Mouse (Mus musculus): Measurements from ENCODE around the gene Gm28053.

Gene Gm28053

DNA sequence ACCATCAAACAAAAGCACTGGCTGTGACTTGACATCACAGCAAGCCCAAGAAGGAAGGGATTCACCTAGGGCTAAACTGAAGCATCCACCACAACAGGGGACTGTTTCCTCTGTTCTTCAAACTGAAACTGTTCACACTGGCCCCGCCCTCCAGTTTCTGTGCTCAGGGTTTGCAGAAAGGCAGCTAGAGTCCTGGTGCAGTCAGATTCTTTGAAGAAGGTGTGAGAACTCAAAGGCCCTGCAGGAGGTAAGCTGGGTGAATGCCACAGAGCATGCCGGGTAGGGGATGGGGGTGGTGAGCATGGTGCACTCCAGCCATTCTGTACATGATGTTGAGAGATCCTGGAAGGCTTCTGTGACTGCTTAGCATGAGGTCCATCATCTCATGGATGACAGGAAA is at the start of gene Gm28053, which contains the start of gene Gimap7:
TSS of gene Gm28053 (plus strand) at position 153 of the 400 bp plus-strand sequence.
TSS of gene Gimap7 (plus strand) at position 167 of the 400 bp plus-strand sequence.
- TF ChIP-seq GATA4 (IDR thresholded peaks at IDR 0.05; ENCODE audit: insufficient replicate concordance, low read length), result no peak

DNA sequence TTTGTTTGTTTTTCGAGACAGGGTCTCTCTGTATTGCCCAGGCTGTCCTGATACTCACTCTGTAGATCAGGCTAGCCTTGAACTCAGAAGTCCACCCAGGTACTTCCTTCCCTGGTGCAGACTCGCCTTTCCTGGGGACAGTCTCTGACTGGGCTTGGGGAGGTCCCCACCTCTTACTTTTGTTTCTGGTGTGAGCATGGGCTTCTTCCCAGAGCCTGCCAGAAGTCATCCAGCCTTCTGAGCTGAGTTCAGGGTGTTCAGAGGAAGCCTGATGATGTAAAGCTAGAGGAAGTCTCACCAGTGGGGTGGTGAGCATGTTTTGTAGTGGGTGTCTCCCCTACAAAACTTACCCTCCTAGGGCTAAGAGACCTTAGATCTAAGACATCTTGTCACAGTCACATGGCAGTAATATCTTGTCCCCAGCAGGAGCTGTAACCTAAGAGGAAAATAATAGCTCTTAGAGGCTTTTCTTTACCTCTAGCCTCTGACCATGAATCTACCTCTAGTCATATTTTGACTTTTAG is 48.9 kb upstream of the Gm28053 start:
- no peak for TF ChIP-seq GATA4 (IDR thresholded peaks at IDR 0.05; ENCODE audit: insufficient replicate concordance, low read length)

- TF ChIP-seq GATA4 (IDR thresholded peaks at IDR 0.05; ENCODE audit: insufficient replicate concordance, low read length), result no peak
Measured at GRCm38 (mm10) chr6:48674291-48675058, 43.9 kb upstream of the Gm28053 start.

GRCm38 (mm10) chr6:48675400-48675930 is 42.9 kb upstream of the Gm28053 start:
- no peak for TF ChIP-seq GATA4 (IDR thresholded peaks at IDR 0.05; ENCODE audit: insufficient replicate concordance, low read length)

GRCm38 (mm10) chr6:48675931-48676859 is 42.2 kb upstream of the Gm28053 start, which contains the start of gene Gimap9:
Gene Gimap9 (plus strand): TSS chr6:48676129.
- TF ChIP-seq GATA4 (IDR thresholded peaks at IDR 0.05; ENCODE audit: insufficient replicate concordance, low read length), result peak; percentile 35; the same call in 1 of the 2 replicates

- TF ChIP-seq GATA4 (IDR thresholded peaks at IDR 0.05; ENCODE audit: insufficient replicate concordance, low read length), result no peak
Measured at GRCm38 (mm10) chr6:48676860-48677415, 41.5 kb upstream of the Gm28053 start.

- TF ChIP-seq GATA4 (IDR thresholded peaks at IDR 0.05; ENCODE audit: insufficient replicate concordance, low read length), result no peak
Measured at GRCm38 (mm10) chr6:48677492-48678345, 40.7 kb upstream of the Gm28053 start.

- TF ChIP-seq GATA4 (IDR thresholded peaks at IDR 0.05; ENCODE audit: insufficient replicate concordance, low read length), result no peak
Measured at GRCm38 (mm10) chr6:48678391-48678790, 40.0 kb upstream of the Gm28053 start.

GRCm38 (mm10) chr6:48679701-48680100 is 38.7 kb upstream of the Gm28053 start:
- TF ChIP-seq GATA4 (IDR thresholded peaks at IDR 0.05; ENCODE audit: insufficient replicate concordance, low read length), result no peak

- TF ChIP-seq GATA4 (IDR thresholded peaks at IDR 0.05; ENCODE audit: insufficient replicate concordance, low read length), result no peak
Measured at GRCm38 (mm10) chr6:48680421-48680820, 38.0 kb upstream of the Gm28053 start.

DNA sequence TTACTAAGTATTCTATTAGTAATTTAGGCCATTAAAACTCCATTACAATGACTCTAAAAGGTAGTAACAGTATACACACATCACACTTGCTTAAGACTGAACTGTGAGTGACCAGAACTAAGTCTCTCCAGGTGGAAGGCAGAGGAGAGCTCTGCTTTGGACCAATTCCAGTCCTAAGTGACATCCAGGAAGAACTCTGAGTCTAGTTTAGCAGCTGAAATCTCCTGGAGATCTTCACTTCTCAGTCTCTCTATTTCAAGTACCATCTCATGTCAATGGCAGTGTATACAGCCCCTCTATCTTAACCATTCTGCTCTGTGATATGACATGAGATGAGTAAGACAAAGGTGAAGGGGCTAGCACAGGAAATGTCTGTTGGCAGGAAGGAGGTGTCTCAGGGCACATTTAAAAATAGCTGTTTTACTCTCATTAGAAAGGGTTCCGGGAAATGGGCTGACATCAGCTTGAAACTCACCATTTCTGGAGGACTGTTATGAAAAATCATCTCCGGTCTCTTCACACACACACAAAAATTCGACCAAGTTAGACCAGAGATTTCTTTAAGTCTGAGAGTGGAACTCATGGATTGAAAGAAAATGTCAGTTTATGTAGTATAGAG is 36.8 kb upstream of the Gm28053 start:
- TF ChIP-seq GATA4 (IDR thresholded peaks at IDR 0.05; ENCODE audit: insufficient replicate concordance, low read length), result peak; percentile 37; the same call in 1 of the 2 replicates

DNA sequence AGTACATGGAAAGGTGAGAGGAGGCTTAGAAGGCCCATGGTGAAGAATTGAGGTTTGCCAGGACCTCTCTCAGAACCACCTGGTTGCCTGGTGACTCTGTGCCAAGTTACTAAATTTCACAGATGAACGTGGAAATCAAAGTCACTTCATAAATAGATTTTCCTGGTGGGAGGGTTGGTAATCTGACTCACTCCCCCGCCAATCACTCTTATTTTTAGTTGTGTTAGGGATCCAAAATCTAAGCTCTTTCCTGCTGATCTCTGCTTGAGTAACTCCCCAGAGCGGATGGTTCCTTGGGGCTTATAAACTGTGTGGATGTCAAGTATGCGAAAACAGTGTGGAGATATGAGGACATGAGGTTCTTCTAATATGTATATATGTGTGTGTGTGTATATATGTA is 36.1 kb upstream of the Gm28053 start:
- TF ChIP-seq GATA4 (IDR thresholded peaks at IDR 0.05; ENCODE audit: insufficient replicate concordance, low read length), result no peak

DNA sequence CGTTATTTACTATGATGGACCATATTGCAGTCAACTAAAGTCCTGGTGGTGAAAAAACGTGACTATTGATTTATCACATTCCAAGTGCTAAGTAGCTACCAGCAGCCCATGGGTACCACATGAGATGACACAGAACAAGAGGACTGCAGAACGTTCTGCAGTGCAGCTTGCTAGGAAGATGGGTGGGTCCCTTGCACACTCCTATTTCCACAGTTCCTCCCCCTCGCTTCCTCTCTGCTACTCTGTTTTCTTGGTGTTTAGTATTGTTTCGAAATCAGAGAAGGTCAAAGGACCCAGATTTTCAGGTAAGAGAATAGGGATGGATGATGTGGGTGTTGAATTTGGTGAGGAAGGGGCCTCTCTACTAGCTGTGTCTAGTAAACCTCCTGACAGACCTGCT is 34.1 kb upstream of the Gm28053 start, which contains the start of gene Gimap4:
TSS of gene Gimap4 (plus strand) at position 231 of the 400 bp plus-strand sequence.
- TF ChIP-seq GATA4 (IDR thresholded peaks at IDR 0.05; ENCODE audit: insufficient replicate concordance, low read length), result no peak

All from liver, adult (tissue).